Mouse (Mus musculus): ENCODE data around the gene Rxfp2. TPM values are rescaled to one million over a fixed set of nuclear protein-coding genes. Genes with fewer than 3 reads are reported as not detected.

Gene Rxfp2
- polyA plus RNA-seq, 1 experiment, result 0.26 TPM

- 83% methylated on average over 1 of the region's 1 CpGs for WGBS
- Histone ChIP-seq H3K4me1 (ENCODE audit: control insufficient read depth, insufficient read depth, low read length) (no peaks in the 10 kb centered on the region), H3K4me3 (replicated peaks; ENCODE audit: extremely low read depth, low read depth, low read length) (no peak overlapping the region)
- no peak for DNase-seq
- TF ChIP-seq CTCF (IDR thresholded peaks at IDR 0.05; ENCODE audit: insufficient read depth, low read length) (no peak), POLR2A (IDR thresholded peaks at IDR 0.05; ENCODE audit: borderline replicate concordance, extremely low read depth, low read depth, low read length) (no peak)
Observed at GRCm38 (mm10) chr5:150055322-150055721, 36.8 kb downstream of the Rxfp2 start.

- no peak for DNase-seq
- Histone ChIP-seq H3K4me1 (ENCODE audit: control insufficient read depth, insufficient read depth, low read length) (no peaks in the 10 kb centered on the region), H3K4me3 (replicated peaks; ENCODE audit: extremely low read depth, low read depth, low read length) (no peak overlapping the region)
- 80% methylated on average over 5 of the region's 5 CpGs for WGBS
- no peak for TF ChIP-seq POLR2A (IDR thresholded peaks at IDR 0.05; ENCODE audit: borderline replicate concordance, extremely low read depth, low read depth, low read length)
- TF ChIP-seq CTCF (IDR thresholded peaks at IDR 0.05; ENCODE audit: insufficient read depth, low read length), result no peak
Observed at GRCm38 (mm10) chr5:150056056-150056455, 37.6 kb downstream of the Rxfp2 start.

GRCm38 (mm10) chr5:150058845-150059244 is 40.4 kb downstream of the Rxfp2 start:
- no peak for DNase-seq
- Histone ChIP-seq H3K4me1 (ENCODE audit: control insufficient read depth, insufficient read depth, low read length) (no peaks in the 10 kb centered on the region), H3K4me3 (replicated peaks; ENCODE audit: extremely low read depth, low read depth, low read length) (no peak overlapping the region)
- 79% methylated on average over 5 of the region's 5 CpGs for WGBS
- TF ChIP-seq POLR2A (IDR thresholded peaks at IDR 0.05; ENCODE audit: borderline replicate concordance, extremely low read depth, low read depth, low read length), result no peak
- no peak for TF ChIP-seq CTCF (IDR thresholded peaks at IDR 0.05; ENCODE audit: insufficient read depth, low read length)

GRCm38 (mm10) chr5:150059466-150059865 is 41.0 kb downstream of the Rxfp2 start:
- H3K4me3 ChIP-seq (replicated peaks; ENCODE audit: extremely low read depth, low read depth, low read length), result no peak overlapping the region
- TF ChIP-seq POLR2A (IDR thresholded peaks at IDR 0.05; ENCODE audit: borderline replicate concordance, extremely low read depth, low read depth, low read length) (no peak), CTCF (IDR thresholded peaks at IDR 0.05; ENCODE audit: insufficient read depth, low read length) (no peak)
- no peaks in the 10 kb centered on the region for H3K4me1 ChIP-seq (ENCODE audit: control insufficient read depth, insufficient read depth, low read length)
- WGBS, result 66% methylated on average over 9 of the region's 9 CpGs
- DNase-seq, result no peak

GRCm38 (mm10) chr5:150061086-150061485 is 42.6 kb downstream of the Rxfp2 start:
- 84% methylated on average over 9 of the region's 9 CpGs for WGBS
- TF ChIP-seq CTCF (IDR thresholded peaks at IDR 0.05; ENCODE audit: insufficient read depth, low read length), result no peak
- TF ChIP-seq POLR2A (IDR thresholded peaks at IDR 0.05; ENCODE audit: borderline replicate concordance, extremely low read depth, low read depth, low read length), result no peak
- no peak for DNase-seq
- no peaks in the 10 kb centered on the region for H3K4me1 ChIP-seq (ENCODE audit: control insufficient read depth, insufficient read depth, low read length)
- no peak overlapping the region for H3K4me3 ChIP-seq (replicated peaks; ENCODE audit: extremely low read depth, low read depth, low read length)

- Histone ChIP-seq H3K4me3 (replicated peaks; ENCODE audit: extremely low read depth, low read depth, low read length) (no peak overlapping the region), H3K4me1 (ENCODE audit: control insufficient read depth, insufficient read depth, low read length) (no peaks in the 10 kb centered on the region)
- TF ChIP-seq POLR2A (IDR thresholded peaks at IDR 0.05; ENCODE audit: borderline replicate concordance, extremely low read depth, low read depth, low read length), result no peak
- TF ChIP-seq CTCF (IDR thresholded peaks at IDR 0.05; ENCODE audit: insufficient read depth, low read length), result no peak
- WGBS, result 69% methylated on average over 10 of the region's 10 CpGs
- DNase-seq, result no peak
Observed at GRCm38 (mm10) chr5:150064286-150064685, 45.8 kb downstream of the Rxfp2 start.

- TF ChIP-seq CTCF (IDR thresholded peaks at IDR 0.05; ENCODE audit: insufficient read depth, low read length) (no peak), POLR2A (IDR thresholded peaks at IDR 0.05; ENCODE audit: borderline replicate concordance, extremely low read depth, low read depth, low read length) (no peak)
- 17% methylated on average over 10 of the region's 10 CpGs for WGBS
- DNase-seq, result no peak
- Histone ChIP-seq H3K4me3 (replicated peaks; ENCODE audit: extremely low read depth, low read depth, low read length) (no peak overlapping the region), H3K4me1 (ENCODE audit: control insufficient read depth, insufficient read depth, low read length) (no peaks in the 10 kb centered on the region)
Observed at GRCm38 (mm10) chr5:150070086-150070485, 51.6 kb downstream of the Rxfp2 start.

- TF ChIP-seq POLR2A (IDR thresholded peaks at IDR 0.05; ENCODE audit: borderline replicate concordance, extremely low read depth, low read depth, low read length), result no peak
- TF ChIP-seq CTCF (IDR thresholded peaks at IDR 0.05; ENCODE audit: insufficient read depth, low read length), result no peak
- Histone ChIP-seq H3K4me3 (replicated peaks; ENCODE audit: extremely low read depth, low read depth, low read length) (no peak overlapping the region), H3K4me1 (ENCODE audit: control insufficient read depth, insufficient read depth, low read length) (no peaks in the 10 kb centered on the region)
- no peak for DNase-seq
Observed at GRCm38 (mm10) chr5:150071738-150072137, 53.3 kb downstream of the Rxfp2 start.

- H3K4me1 ChIP-seq (ENCODE audit: control insufficient read depth, insufficient read depth, low read length), result no peaks in the 10 kb centered on the region
- WGBS, result 38% methylated on average over 12 of the region's 12 CpGs
- H3K4me3 ChIP-seq (replicated peaks; ENCODE audit: extremely low read depth, low read depth, low read length), result no peak overlapping the region
- TF ChIP-seq POLR2A (IDR thresholded peaks at IDR 0.05; ENCODE audit: borderline replicate concordance, extremely low read depth, low read depth, low read length) (no peak), CTCF (IDR thresholded peaks at IDR 0.05; ENCODE audit: insufficient read depth, low read length) (no peak)
- DNase-seq, result no peak
Observed at GRCm38 (mm10) chr5:150079866-150080797, 61.7 kb downstream of the Rxfp2 start.

- TF ChIP-seq CTCF (IDR thresholded peaks at IDR 0.05; ENCODE audit: insufficient read depth, low read length) (no peak), POLR2A (IDR thresholded peaks at IDR 0.05; ENCODE audit: borderline replicate concordance, extremely low read depth, low read depth, low read length) (no peak)
- DNase-seq, result no peak
- no peaks in the 10 kb centered on the region for H3K4me1 ChIP-seq (ENCODE audit: control insufficient read depth, insufficient read depth, low read length)
- WGBS, result 75% methylated on average over 14 of the region's 14 CpGs
- no peak overlapping the region for H3K4me3 ChIP-seq (replicated peaks; ENCODE audit: extremely low read depth, low read depth, low read length)
Observed at GRCm38 (mm10) chr5:150082696-150083095, 64.2 kb downstream of the Rxfp2 start.
